Mouse (Mus musculus) neural tube, embryonic 11.5 days (tissue): ENCODE results near the gene Gsc2. TPM values are rescaled to one million over a fixed set of nuclear protein-coding genes. Genes with fewer than 3 reads are reported as not detected.

Experiments used
- polyA plus RNA-seq: library from polyadenylated mRNA; unstranded; fragments of >200 nt; fragmentation: Nextera tagmentation; extraction: Ambion mirVana; gene quantifications from 2 replicates; pipeline ENCODE4 v1.2.1, GENCODE M21; 2014

Gsc2 gene
- polyA plus RNA-seq, 1 experiment from 2014 or later: not detected

Other genes with a start within 250 kb of the Gsc2 start
- 40.2 and 40.4 TPM in 2 replicates for gene Med15, start 182.2 kb downstream of the Gsc2 start, polyA plus RNA-seq
- 62.1 and 62.4 TPM in 2 replicates for gene Klhl22, start 155.4 kb downstream of the Gsc2 start, polyA plus RNA-seq
- gene Scarf2, start 117.8 kb downstream of the Gsc2 start, polyA plus RNA-seq: 9.5 and 13.1 TPM in 2 replicates
- 0.19 and 0.36 TPM in 2 replicates for gene B830017H08Rik, start 81.9 kb downstream of the Gsc2 start, polyA plus RNA-seq
- 3.2 and 3.4 TPM in 2 replicates for gene Car15, start 76.7 kb downstream of the Gsc2 start, polyA plus RNA-seq
- 0.09 and 0.36 TPM in 2 replicates for gene Gm20518, start 23.4 kb downstream of the Gsc2 start, polyA plus RNA-seq
- gene Tssk1, start 20.8 kb downstream of the Gsc2 start, polyA plus RNA-seq: 0.05 and 0.08 TPM in 2 replicates
- gene Dgcr2, start 16.5 kb downstream of the Gsc2 start, polyA plus RNA-seq: 95.0 and 110 TPM in 2 replicates
- gene Tssk2, start 16.4 kb downstream of the Gsc2 start, polyA plus RNA-seq: 0.28 TPM in 1 of 2 replicates, not detected in the other
- gene Ess2, start 3.7 kb downstream of the Gsc2 start, polyA plus RNA-seq: 42.0 and 45.1 TPM in 2 replicates
- 127 and 131 TPM in 2 replicates for gene Slc25a1, start 13.2 kb upstream of the Gsc2 start, polyA plus RNA-seq
- gene Vpreb2, start 65.4 kb upstream of the Gsc2 start, polyA plus RNA-seq: not detected in 2 replicates
- 142 and 147 TPM in 2 replicates for gene Dgcr6, start 137.8 kb upstream of the Gsc2 start, polyA plus RNA-seq
- gene Prodh, start 175.1 kb upstream of the Gsc2 start, polyA plus RNA-seq: 8.6 and 10.3 TPM in 2 replicates
- gene Rtn4r, start 212.6 kb upstream of the Gsc2 start, polyA plus RNA-seq: 9.6 and 10.7 TPM in 2 replicates